Mouse (Mus musculus): Measurements from ENCODE around the gene Tctex1d4.

DNA sequence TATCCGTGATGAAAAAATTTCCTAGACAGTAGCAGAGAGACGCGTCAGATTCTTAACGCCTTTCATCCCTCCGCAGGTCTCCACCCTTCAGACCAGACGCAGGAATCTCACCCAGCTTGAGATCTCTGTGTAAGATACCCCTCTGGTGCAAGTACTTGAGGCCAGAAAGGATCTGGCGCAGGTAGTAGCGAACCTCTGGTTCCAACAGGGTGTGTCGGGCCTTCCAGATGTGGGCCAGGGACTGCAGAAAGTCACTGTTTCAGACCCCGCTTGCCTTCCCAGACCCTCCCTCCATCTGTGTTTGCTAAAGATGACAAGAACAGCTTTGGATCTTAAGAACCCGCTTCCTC, 6.2 kb downstream of the Tctex1d4 start:
- no peak for TF ChIP-seq EP300 (IDR thresholded peaks at IDR 0.05; ENCODE audit: low read depth)
- no peak for TF ChIP-seq CTCF (IDR thresholded peaks at IDR 0.05; ENCODE audit: low read depth)

Data from heart, postnatal 0 days (tissue).